Mouse (Mus musculus) megakaryocyte, embryonic 14.5 days (primary cell): Measurements from ENCODE around the gene Gm10320.

ENCODE experiments used
- FLI1 ChIP-seq: IDR thresholded peaks from 2 replicates; pipeline ENCODE4 v1.6.1; 2012; ENCODE audit warnings: low read length, inconsistent platforms, mixed read lengths
- GATA1 ChIP-seq: IDR thresholded peaks from 3 replicates; pipeline ENCODE4 v1.6.1; 2012; ENCODE audit warnings: mixed read lengths, low read length, inconsistent platforms, borderline replicate concordance

- TF ChIP-seq GATA1 (no peak), FLI1 (no peak)
Measured at GRCm38 (mm10) chr13:98531306-98531705, 39.5 kb upstream of the Gm10320 start.
